Mouse (Mus musculus): ENCODE data around the gene Csf1.

DNA sequence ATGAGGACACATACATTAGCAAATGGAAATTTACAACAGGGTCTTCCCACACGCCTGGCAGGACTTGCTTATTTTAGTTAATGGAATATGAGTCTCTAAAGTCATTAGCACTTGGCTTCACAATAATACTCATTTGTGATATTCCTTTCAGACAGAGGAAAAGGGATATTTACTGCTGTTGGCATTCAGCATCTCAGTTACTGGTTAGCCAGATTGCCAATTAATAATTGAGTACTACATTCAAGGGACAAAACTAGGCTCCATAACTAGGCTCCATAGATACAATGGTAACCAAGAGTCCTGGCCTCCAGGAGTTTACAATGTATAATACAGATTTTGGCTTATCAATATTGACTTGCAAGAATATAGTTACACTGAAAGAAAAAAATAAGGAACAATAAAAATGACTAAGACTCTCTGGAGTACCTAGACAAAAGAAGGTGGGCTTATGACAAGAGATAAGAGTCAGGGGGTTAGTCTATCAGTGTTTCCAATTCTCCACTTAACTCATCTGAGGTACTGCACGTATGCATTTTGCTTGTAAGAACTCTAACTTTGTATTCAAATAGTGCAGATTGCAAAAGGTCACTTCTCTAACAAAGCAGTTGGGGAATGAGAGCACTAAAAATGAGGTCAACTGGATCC is 65.9 kb downstream of the Csf1 start:
- no peak for TF ChIP-seq POLR2A (IDR thresholded peaks at IDR 0.05; ENCODE audit: borderline replicate concordance, extremely low read depth, insufficient read depth, insufficient read length, poor library complexity, severe bottlenecking)
- TF ChIP-seq CTCF (IDR thresholded peaks at IDR 0.05; ENCODE audit: borderline replicate concordance, extremely low read depth, insufficient read depth, insufficient read length) = no peak
